Mouse (Mus musculus) NIH3T3 (cell line): ENCODE results near the gene Chst4.

Source experiments
- DNase-seq: peaks from one replicate; pipeline ENCODE4 v3.0.0-alpha.2; 2012; ENCODE audit warnings: low read depth

The Chst4 gene

GRCm38 (mm10) chr8:110006312-110007023, 33.1 kb downstream of the Chst4 start:
- DNase-seq: no peak

GRCm38 (mm10) chr8:110004300-110004699, 35.2 kb downstream of the Chst4 start:
- no peak for DNase-seq

- peak; percentile 43 for DNase-seq
These were observed 36.6 kb downstream of the Chst4 start for GRCm38 (mm10) chr8:110002953-110003352.

- no peak for DNase-seq
These were observed 39.6 kb downstream of the Chst4 start for GRCm38 (mm10) chr8:109999974-110000373.

GRCm38 (mm10) chr8:109998066-109998465, 41.5 kb downstream of the Chst4 start:
- DNase-seq: no peak

- no peak for DNase-seq
These were observed 42.2 kb downstream of the Chst4 start for GRCm38 (mm10) chr8:109997381-109997780.

GRCm38 (mm10) chr8:109992951-109993350, 46.6 kb downstream of the Chst4 start:
- no peak for DNase-seq

- DNase-seq: no peak
These were observed 47.4 kb downstream of the Chst4 start for GRCm38 (mm10) chr8:109992166-109992565.

- no peak for DNase-seq
These were observed 49.3 kb downstream of the Chst4 start, which contains the start of gene Tat for GRCm38 (mm10) chr8:109990224-109990623. Tat (plus strand) TSS chr8:109990437.

- no peak for DNase-seq
These were observed 50.4 kb downstream of the Chst4 start for GRCm38 (mm10) chr8:109989151-109989550.

GRCm38 (mm10) chr8:109987776-109988175, 51.8 kb downstream of the Chst4 start:
- DNase-seq: no peak

GRCm38 (mm10) chr8:109986384-109986783, 53.2 kb downstream of the Chst4 start:
- DNase-seq: no peak

- DNase-seq: no peak
These were observed 55.6 kb downstream of the Chst4 start for GRCm38 (mm10) chr8:109983944-109984343.

- DNase-seq: no peak
These were observed 57.0 kb downstream of the Chst4 start for GRCm38 (mm10) chr8:109982386-109983105.

- DNase-seq: no peak
These were observed 60.2 kb downstream of the Chst4 start for GRCm38 (mm10) chr8:109979339-109979738.
